Mouse (Mus musculus) kidney, embryonic 16.5 days (tissue): ENCODE results near the gene Tex45. TPM values are rescaled to one million over a fixed set of nuclear protein-coding genes. Genes with fewer than 3 reads are reported as not detected.
A peak's percentile ranks its signal among the peaks of the same experiment; 100 is the strongest.

Experiments used
- ATAC-seq: fragments of 200-750 bp; cut with Nextera tagmentation; 2 replicates; pipeline ENCODE4 v1.8.0; 2017; ENCODE audit warnings: moderate TSS enrichment; ENCODE audit not compliant: low FRiP score, low TSS enrichment
- H3K27ac ChIP-seq: fragments of 300-500 bp; sonication (generic); 2 replicates; pipeline ENCODE4 v1.5.1; 2014; ENCODE audit warnings: low read length
- H3K27me3 ChIP-seq: fragments of 300-500 bp; sonication (generic); 2 replicates; pipeline ENCODE4 v1.6.1; 2014; ENCODE audit warnings: low read length, control low read depth, mixed read lengths; ENCODE audit not compliant: insufficient read depth
- H3K36me3 ChIP-seq: fragments of 300-500 bp; sonication (generic); 2 replicates; pipeline ENCODE4 v1.6.1; 2014; ENCODE audit warnings: low read length, control low read depth, mixed read lengths; ENCODE audit not compliant: insufficient read depth
- H3K4me1 ChIP-seq: fragments of 300-500 bp; sonication (generic); 2 replicates; pipeline ENCODE4 v1.6.1; 2014; ENCODE audit warnings: low read length, control low read depth, mixed read lengths; ENCODE audit not compliant: insufficient read depth
- H3K4me2 ChIP-seq: fragments of 300-500 bp; sonication (generic); replicated peaks from 2 replicates; pipeline ENCODE4 v1.6.1; 2014; ENCODE audit warnings: low read depth, low read length
- H3K4me3 ChIP-seq: fragments of 300-500 bp; sonication (generic); 2 replicates; pipeline ENCODE4 v1.5.1; 2014; ENCODE audit warnings: mild to moderate bottlenecking, low read length
- H3K9ac ChIP-seq: fragments of 300-500 bp; sonication (generic); replicated peaks from 2 replicates; pipeline ENCODE4 v1.6.1; 2014; ENCODE audit warnings: low read length
- H3K9me3 ChIP-seq: fragments of 300-500 bp; sonication (generic); 2 replicates; pipeline ENCODE4 v1.6.1; 2016; ENCODE audit warnings: low read length, control low read depth
- WGBS: fragments of 180-500 bp; shearing (Covaris S2); extraction: QIAGEN DNeasy Blood & Tissue Kit; methylation state at CpG from one replicate; pipeline ENCODE4 v1.1.7; 2014; 5-methylcytosine and 5-hydroxymethylcytosine counted together
- polyA plus RNA-seq: library from polyadenylated mRNA; unstranded; fragments of >200 nt; fragmentation: Nextera tagmentation; extraction: Ambion mirVana; gene quantifications from 2 replicates; pipeline ENCODE4 v1.2.1, GENCODE M21; 2015

The Tex45 gene
- polyA plus RNA-seq, 1 experiment from 2014 or later = not detected

- 2% methylated on average over 8 of the region's 8 CpGs for WGBS
- ATAC-seq = peak; percentile 35; the same call in 1 of the 2 replicates
- Histone ChIP-seq H3K27ac (peak overlapping the region; percentile 97), H3K9ac (peak overlapping the region; percentile 88), H3K4me2 (peak overlapping the region; percentile 83), H3K9me3 (peaks cover 16% of the 10 kb centered on the region), H3K4me3 (peak overlapping the region; percentile 84), H3K36me3 (peaks cover 27% of the 10 kb centered on the region), H3K27me3 (no peaks in the 10 kb centered on the region), H3K4me1 (peaks cover 15% of the 10 kb centered on the region)
Observed at GRCm38 (mm10) chr8:3499751-3500150, 29.1 kb downstream of the Tex45 start.

- Histone ChIP-seq H3K9me3 (peaks cover 11% of the 10 kb centered on the region), H3K4me1 (peaks cover 15% of the 10 kb centered on the region), H3K4me2 (peak within 1 kb of the TSS; percentile 83), H3K9ac (peak within 1 kb of the TSS; percentile 88), H3K4me3 (peak within 1 kb of the TSS; percentile 84), H3K27ac (peak within 1 kb of the TSS; percentile 97), H3K27me3 (no peaks in the 10 kb centered on the region), H3K36me3 (peaks cover 20% of the 10 kb centered on the region)
- peak; percentile 92 for ATAC-seq
- under 1% methylated on average over 65 of the region's 70 CpGs for WGBS
Observed at GRCm38 (mm10) chr8:3500235-3501090, 29.8 kb downstream of the Tex45 start, which contains the start of gene Mcoln1. Gene Mcoln1, plus strand, starts transcription at chr8:3500457.

- Histone ChIP-seq H3K36me3 (peaks cover 15% of the 10 kb centered on the region; the same call in 1 of the 2 replicates), H3K27me3 (no peaks in the 10 kb centered on the region), H3K9ac (no peak overlapping the region), H3K27ac (no peak overlapping the region), H3K4me2 (no peak overlapping the region), H3K4me3 (no peak overlapping the region), H3K9me3 (no peaks in the 10 kb centered on the region), H3K4me1 (peaks cover 15% of the 10 kb centered on the region)
- 58% methylated on average over 4 of the region's 4 CpGs for WGBS
- no peak for ATAC-seq
Observed at GRCm38 (mm10) chr8:3502217-3502616, 31.6 kb downstream of the Tex45 start.

GRCm38 (mm10) chr8:3507979-3508754 lies 37.5 kb downstream of the Tex45 start:
- H3K9ac ChIP-seq = no peak overlapping the region
- no peak overlapping the region for H3K27ac ChIP-seq
- H3K4me2 ChIP-seq = no peak overlapping the region
- peaks cover 61% of the 10 kb centered on the region for H3K36me3 ChIP-seq
- no peaks in the 10 kb centered on the region for H3K27me3 ChIP-seq
- 83% methylated on average over 6 of the region's 6 CpGs for WGBS
- no peaks in the 10 kb centered on the region for H3K9me3 ChIP-seq
- no peak for ATAC-seq
- H3K4me1 ChIP-seq = no peaks in the 10 kb centered on the region
- no peak overlapping the region for H3K4me3 ChIP-seq

- ATAC-seq = no peak
- Histone ChIP-seq H3K36me3 (peaks cover 28% of the 10 kb centered on the region), H3K4me2 (peak overlapping the region; percentile 97), H3K27ac (no peak overlapping the region), H3K27me3 (no peaks in the 10 kb centered on the region), H3K9me3 (no peaks in the 10 kb centered on the region), H3K4me1 (0 out of 2 replicates have a peak, but pooled peaks cover 4% of the 10 kb centered on the region), H3K4me3 (peak overlapping the region; percentile 82), H3K9ac (peak overlapping the region; percentile 79)
- 36% methylated on average over 13 of the region's 13 CpGs for WGBS
Observed at GRCm38 (mm10) chr8:3514681-3515247, 44.1 kb downstream of the Tex45 start.

- WGBS = under 1% methylated on average over 25 of the region's 25 CpGs
- Histone ChIP-seq H3K27ac (peak within 1 kb of the TSS; percentile 82), H3K4me2 (peak within 1 kb of the TSS; percentile 97), H3K9me3 (no peaks in the 10 kb centered on the region), H3K36me3 (peaks cover 25% of the 10 kb centered on the region), H3K4me3 (peak within 1 kb of the TSS; percentile 82), H3K9ac (peak within 1 kb of the TSS; percentile 79), H3K27me3 (no peaks in the 10 kb centered on the region), H3K4me1 (0 out of 2 replicates have a peak, but pooled peaks cover 4% of the 10 kb centered on the region)
- ATAC-seq = peak; percentile 69
Observed at GRCm38 (mm10) chr8:3515260-3515671, 44.6 kb downstream of the Tex45 start, which contains the start of gene Pnpla6. Gene Pnpla6, plus strand, starts transcription at chr8:3515384.

- Histone ChIP-seq H3K9me3 (no peaks in the 10 kb centered on the region), H3K9ac (peak overlapping the region; percentile 79), H3K27me3 (no peaks in the 10 kb centered on the region), H3K36me3 (peaks cover 22% of the 10 kb centered on the region), H3K4me1 (0 out of 2 replicates have a peak, but pooled peaks cover 4% of the 10 kb centered on the region), H3K27ac (peak overlapping the region; percentile 82), H3K4me3 (peak overlapping the region; percentile 82), H3K4me2 (peak overlapping the region; percentile 97)
- peak; percentile 52 for ATAC-seq
- WGBS = under 1% methylated on average over 25 of the region's 25 CpGs
Observed at GRCm38 (mm10) chr8:3515771-3516417, 45.2 kb downstream of the Tex45 start.

- Histone ChIP-seq H3K9me3 (no peaks in the 10 kb centered on the region), H3K27ac (peak overlapping the region; percentile 82), H3K27me3 (no peaks in the 10 kb centered on the region), H3K4me1 (0 out of 2 replicates have a peak, but pooled peaks cover 4% of the 10 kb centered on the region), H3K9ac (peak overlapping the region; percentile 79), H3K36me3 (peaks cover 19% of the 10 kb centered on the region), H3K4me3 (peak overlapping the region; percentile 82), H3K4me2 (peak overlapping the region; percentile 97)
- peak; percentile 91 for ATAC-seq
- 1% methylated on average over 36 of the region's 36 CpGs for WGBS
Observed at GRCm38 (mm10) chr8:3516450-3517116, 45.9 kb downstream of the Tex45 start.
